Mouse (Mus musculus): Measurements from ENCODE around the gene Capn12. TPM values are rescaled to one million over a fixed set of nuclear protein-coding genes. Genes with fewer than 3 reads are reported as not detected.

The Capn12 gene
- polyA plus RNA-seq, 1 experiment = 1.2 TPM

GRCm38 (mm10) chr7:28893643-28894265 lies 12.5 kb downstream of the Capn12 start:
- TF ChIP-seq CTCF (IDR thresholded peaks at IDR 0.05; ENCODE audit: extremely low read depth, insufficient read depth, low read length) (peak; percentile 31; the same call in 1 of the 2 replicates), POLR2A (IDR thresholded peaks at IDR 0.05; ENCODE audit: extremely low read depth, insufficient read depth, low read length) (no peak)
- no peak overlapping the region for H3K27ac ChIP-seq (ENCODE audit: insufficient read depth, low read length)
- no peaks in the 10 kb centered on the region for H3K4me1 ChIP-seq (ENCODE audit: control insufficient read depth, insufficient read depth, low read length)
- H3K4me3 ChIP-seq (ENCODE audit: insufficient read depth, low read length) = no peak overlapping the region

DNA sequence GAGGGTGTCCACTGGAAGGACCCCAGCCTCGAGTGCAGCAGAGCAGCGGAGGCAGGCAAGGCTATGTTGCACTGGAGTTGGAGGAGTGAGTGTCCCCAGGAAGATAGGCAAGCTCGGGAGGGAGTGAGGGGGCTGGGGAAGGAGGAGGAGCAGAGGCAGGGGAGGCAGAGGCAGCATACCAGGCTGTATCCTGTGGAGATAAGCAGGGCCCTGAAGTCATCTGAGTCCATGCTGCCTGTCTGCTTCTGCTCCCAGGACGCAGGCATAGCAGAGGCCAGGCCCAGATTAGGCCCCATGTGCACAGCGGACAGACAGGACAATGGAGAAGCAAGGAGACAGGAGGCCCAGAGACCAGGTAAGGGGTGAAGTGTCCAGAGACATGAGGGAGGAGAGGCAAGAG lies 13.7 kb downstream of the Capn12 start:
- no peak for TF ChIP-seq CTCF (IDR thresholded peaks at IDR 0.05; ENCODE audit: extremely low read depth, insufficient read depth, low read length)
- no peak for TF ChIP-seq POLR2A (IDR thresholded peaks at IDR 0.05; ENCODE audit: extremely low read depth, insufficient read depth, low read length)
- H3K4me1 ChIP-seq (ENCODE audit: control insufficient read depth, insufficient read depth, low read length) = no peaks in the 10 kb centered on the region
- no peak overlapping the region for H3K27ac ChIP-seq (ENCODE audit: insufficient read depth, low read length)
- H3K4me3 ChIP-seq (ENCODE audit: insufficient read depth, low read length) = no peak overlapping the region

DNA sequence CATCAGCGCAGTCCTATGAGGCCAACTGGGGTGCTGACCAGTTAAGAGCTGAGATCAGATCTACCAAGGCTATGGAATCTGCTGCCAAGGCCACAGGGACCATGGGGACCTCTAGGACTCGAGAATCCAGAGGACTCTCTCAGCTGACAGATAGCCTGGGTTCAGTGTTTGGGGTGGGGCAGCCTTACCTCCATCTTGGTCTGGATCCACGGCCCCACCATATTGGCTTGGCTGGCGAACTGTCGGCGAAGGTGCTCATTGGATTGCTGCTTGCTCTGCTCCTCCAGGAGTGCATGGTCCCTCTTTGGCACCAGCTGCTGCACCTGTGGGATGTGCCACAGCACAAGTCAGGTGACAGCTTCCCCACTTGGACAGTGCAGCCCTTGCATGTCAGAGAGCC lies 16.4 kb downstream of the Capn12 start:
- Histone ChIP-seq H3K4me1 (ENCODE audit: control insufficient read depth, insufficient read depth, low read length) (peaks cover 7% of the 10 kb centered on the region), H3K4me3 (ENCODE audit: insufficient read depth, low read length) (no peak overlapping the region), H3K27ac (ENCODE audit: insufficient read depth, low read length) (no peak overlapping the region)
- TF ChIP-seq POLR2A (IDR thresholded peaks at IDR 0.05; ENCODE audit: extremely low read depth, insufficient read depth, low read length) = no peak
- no peak for TF ChIP-seq CTCF (IDR thresholded peaks at IDR 0.05; ENCODE audit: extremely low read depth, insufficient read depth, low read length)

- H3K27ac ChIP-seq (ENCODE audit: insufficient read depth, low read length) = no peak overlapping the region
- peaks cover 17% of the 10 kb centered on the region for H3K4me1 ChIP-seq (ENCODE audit: control insufficient read depth, insufficient read depth, low read length)
- TF ChIP-seq CTCF (IDR thresholded peaks at IDR 0.05; ENCODE audit: extremely low read depth, insufficient read depth, low read length) (peak; percentile 13; the same call in 1 of the 2 replicates), POLR2A (IDR thresholded peaks at IDR 0.05; ENCODE audit: extremely low read depth, insufficient read depth, low read length) (no peak)
- no peak overlapping the region for H3K4me3 ChIP-seq (ENCODE audit: insufficient read depth, low read length)
Measured at GRCm38 (mm10) chr7:28899972-28900371, 18.8 kb downstream of the Capn12 start.

- TF ChIP-seq CTCF (IDR thresholded peaks at IDR 0.05; ENCODE audit: extremely low read depth, insufficient read depth, low read length) (no peak), POLR2A (IDR thresholded peaks at IDR 0.05; ENCODE audit: extremely low read depth, insufficient read depth, low read length) (no peak)
- Histone ChIP-seq H3K4me3 (ENCODE audit: insufficient read depth, low read length) (no peak overlapping the region), H3K27ac (ENCODE audit: insufficient read depth, low read length) (peak overlapping the region; percentile 84), H3K4me1 (ENCODE audit: control insufficient read depth, insufficient read depth, low read length) (peaks cover 17% of the 10 kb centered on the region)
Measured at GRCm38 (mm10) chr7:28901311-28902125, 20.3 kb downstream of the Capn12 start.

DNA sequence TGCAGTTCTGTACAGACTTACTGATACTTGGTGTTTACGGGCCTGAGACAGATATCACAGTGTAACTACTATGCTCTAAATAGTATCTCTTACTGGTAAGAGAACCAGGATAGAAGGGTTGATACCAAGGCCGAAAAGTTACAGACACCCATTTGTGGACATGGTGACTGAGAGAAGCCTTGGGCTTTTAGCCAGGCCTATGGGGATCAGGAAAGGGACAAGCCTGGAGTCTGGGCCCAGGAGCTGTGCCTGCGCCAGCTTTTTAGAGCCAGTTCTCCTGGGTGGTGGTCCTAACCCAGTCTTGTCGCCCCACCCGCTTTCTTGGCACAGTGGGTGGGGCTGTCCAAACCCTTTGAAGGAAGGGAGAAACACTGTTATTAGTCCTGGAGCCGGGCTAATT lies 21.0 kb downstream of the Capn12 start:
- H3K27ac ChIP-seq (ENCODE audit: insufficient read depth, low read length) = peak overlapping the region; percentile 84
- no peak overlapping the region for H3K4me3 ChIP-seq (ENCODE audit: insufficient read depth, low read length)
- TF ChIP-seq POLR2A (IDR thresholded peaks at IDR 0.05; ENCODE audit: extremely low read depth, insufficient read depth, low read length) = no peak
- TF ChIP-seq CTCF (IDR thresholded peaks at IDR 0.05; ENCODE audit: extremely low read depth, insufficient read depth, low read length) = no peak
- H3K4me1 ChIP-seq (ENCODE audit: control insufficient read depth, insufficient read depth, low read length) = peaks cover 17% of the 10 kb centered on the region

DNA sequence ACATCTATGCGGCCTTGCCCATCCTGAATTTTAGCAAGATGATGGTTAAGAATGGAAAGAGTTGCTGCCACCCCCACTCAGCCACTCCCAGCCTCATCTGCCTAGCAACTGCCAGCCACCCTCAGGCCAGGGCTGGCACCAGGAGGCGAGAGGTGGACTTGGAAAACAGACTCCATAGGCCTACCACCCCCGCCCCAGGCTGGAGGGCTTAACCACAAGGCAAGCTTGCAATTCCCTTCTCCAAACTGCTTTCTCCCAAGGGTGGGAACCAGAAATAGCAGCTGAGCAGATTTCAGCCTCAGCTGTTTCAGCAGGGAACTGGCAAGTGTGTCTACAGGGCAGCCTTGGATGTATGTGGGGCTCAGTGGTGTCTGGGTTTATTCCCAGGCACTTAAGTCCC lies 21.6 kb downstream of the Capn12 start:
- TF ChIP-seq POLR2A (IDR thresholded peaks at IDR 0.05; ENCODE audit: extremely low read depth, insufficient read depth, low read length) = no peak
- TF ChIP-seq CTCF (IDR thresholded peaks at IDR 0.05; ENCODE audit: extremely low read depth, insufficient read depth, low read length) = no peak
- Histone ChIP-seq H3K4me3 (ENCODE audit: insufficient read depth, low read length) (no peak overlapping the region), H3K27ac (ENCODE audit: insufficient read depth, low read length) (peak overlapping the region; percentile 84), H3K4me1 (ENCODE audit: control insufficient read depth, insufficient read depth, low read length) (peaks cover 17% of the 10 kb centered on the region)

DNA sequence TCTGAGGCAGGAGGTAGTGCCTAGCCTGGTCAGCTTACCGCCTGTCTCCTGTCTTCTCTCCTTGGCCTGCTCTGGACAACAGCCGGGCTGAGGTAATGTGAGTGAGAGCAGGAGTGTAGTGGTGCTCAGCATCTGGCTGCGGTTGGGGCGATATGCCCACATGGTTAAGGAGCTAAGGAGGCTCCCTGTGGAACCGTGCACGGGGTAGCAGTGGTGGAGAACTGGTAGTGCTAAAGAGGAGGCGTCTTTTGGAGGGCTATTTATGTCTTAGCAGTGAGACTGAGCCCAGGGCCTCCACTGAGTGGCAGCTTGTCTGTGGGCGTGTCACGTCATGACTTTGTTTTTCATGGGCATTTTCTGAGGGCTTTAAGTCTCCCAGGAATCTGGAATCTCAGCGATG lies 22.6 kb downstream of the Capn12 start:
- Histone ChIP-seq H3K4me3 (ENCODE audit: insufficient read depth, low read length) (no peak overlapping the region), H3K27ac (ENCODE audit: insufficient read depth, low read length) (peak overlapping the region; percentile 84), H3K4me1 (ENCODE audit: control insufficient read depth, insufficient read depth, low read length) (peaks cover 17% of the 10 kb centered on the region)
- TF ChIP-seq POLR2A (IDR thresholded peaks at IDR 0.05; ENCODE audit: extremely low read depth, insufficient read depth, low read length) (no peak), CTCF (IDR thresholded peaks at IDR 0.05; ENCODE audit: extremely low read depth, insufficient read depth, low read length) (no peak)

- no peak overlapping the region for H3K4me3 ChIP-seq (ENCODE audit: insufficient read depth, low read length)
- H3K27ac ChIP-seq (ENCODE audit: insufficient read depth, low read length) = no peak overlapping the region
- H3K4me1 ChIP-seq (ENCODE audit: control insufficient read depth, insufficient read depth, low read length) = peaks cover 12% of the 10 kb centered on the region
- TF ChIP-seq POLR2A (IDR thresholded peaks at IDR 0.05; ENCODE audit: extremely low read depth, insufficient read depth, low read length) = no peak
- TF ChIP-seq CTCF (IDR thresholded peaks at IDR 0.05; ENCODE audit: extremely low read depth, insufficient read depth, low read length) = no peak
Measured at GRCm38 (mm10) chr7:28907195-28907594, 26.0 kb downstream of the Capn12 start.

GRCm38 (mm10) chr7:28911632-28912031 lies 30.4 kb downstream of the Capn12 start:
- Histone ChIP-seq H3K4me3 (ENCODE audit: insufficient read depth, low read length) (no peak overlapping the region), H3K27ac (ENCODE audit: insufficient read depth, low read length) (peak overlapping the region; percentile 82), H3K4me1 (ENCODE audit: control insufficient read depth, insufficient read depth, low read length) (peaks cover 2% of the 10 kb centered on the region; the same call in 1 of the 2 replicates)
- TF ChIP-seq POLR2A (IDR thresholded peaks at IDR 0.05; ENCODE audit: extremely low read depth, insufficient read depth, low read length) (no peak), CTCF (IDR thresholded peaks at IDR 0.05; ENCODE audit: extremely low read depth, insufficient read depth, low read length) (no peak)

Data from cortical plate, adult 2 months (tissue).